Mouse (Mus musculus) erythroblast, embryonic 14.5 days (primary cell): ENCODE measurements around the gene Slc25a16.

ENCODE experiments used
- GATA1 ChIP-seq: IDR thresholded peaks from 2 replicates; pipeline ENCODE4 v1.6.1; 2012; ENCODE audit warnings: low read length, inconsistent platforms, mixed read lengths
- TAL1 ChIP-seq: IDR thresholded peaks from 3 replicates; pipeline ENCODE4 v1.6.1; 2012; ENCODE audit warnings: low read length, inconsistent platforms, mixed read lengths

- TF ChIP-seq TAL1 (no peak), GATA1 (no peak)
These were observed 25.0 kb upstream of the Slc25a16 start for GRCm38 (mm10) chr10:62895386-62895785.
